Mouse (Mus musculus): ENCODE results near the gene Fads6.

DNA sequence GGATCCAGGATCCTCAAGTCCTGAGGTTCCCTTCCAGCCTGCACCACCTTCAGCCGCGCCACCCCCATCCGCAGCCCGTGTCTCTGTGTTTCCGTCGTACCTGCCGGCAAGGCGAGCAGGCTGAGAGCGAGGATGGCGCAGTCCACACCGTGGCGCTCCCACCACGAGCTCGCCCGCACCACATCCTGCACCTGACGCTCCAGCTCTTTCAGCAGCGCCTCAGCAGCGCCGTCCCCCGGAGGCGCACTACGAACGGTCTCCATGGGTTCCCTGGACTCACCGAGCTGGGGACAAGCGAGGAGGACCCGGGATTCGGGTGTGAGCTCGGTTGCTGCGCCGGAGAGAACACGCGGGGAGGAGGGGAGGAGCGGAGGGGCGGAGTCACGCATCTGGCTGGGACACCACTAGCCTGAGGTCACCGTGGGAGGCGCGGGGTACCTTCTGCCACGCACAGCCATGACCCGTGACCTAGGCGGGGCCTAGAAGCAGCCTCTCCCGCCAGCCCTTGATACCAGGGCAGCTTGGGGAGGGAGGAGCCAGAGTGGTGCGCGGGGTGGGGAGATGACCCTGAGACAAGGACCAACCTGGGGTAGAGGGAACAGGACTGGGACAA lies at the start of gene Fads6:
- TF ChIP-seq POLR2A (IDR thresholded peaks at IDR 0.05; ENCODE audit: borderline replicate concordance, low read depth, low read length) (no peak), CTCF (IDR thresholded peaks at IDR 0.05; ENCODE audit: low read depth, low read length) (no peak)

Data from bone marrow macrophage, adult 2 months (primary cell).